Mouse (Mus musculus): ENCODE data around the gene Rock2. TPM values are rescaled to one million over a fixed set of nuclear protein-coding genes. Genes with fewer than 3 reads are reported as not detected.

Rock2 gene
- total and polyA plus RNA-seq, 2 experiments: 1.7 to 14.5 TPM

DNA sequence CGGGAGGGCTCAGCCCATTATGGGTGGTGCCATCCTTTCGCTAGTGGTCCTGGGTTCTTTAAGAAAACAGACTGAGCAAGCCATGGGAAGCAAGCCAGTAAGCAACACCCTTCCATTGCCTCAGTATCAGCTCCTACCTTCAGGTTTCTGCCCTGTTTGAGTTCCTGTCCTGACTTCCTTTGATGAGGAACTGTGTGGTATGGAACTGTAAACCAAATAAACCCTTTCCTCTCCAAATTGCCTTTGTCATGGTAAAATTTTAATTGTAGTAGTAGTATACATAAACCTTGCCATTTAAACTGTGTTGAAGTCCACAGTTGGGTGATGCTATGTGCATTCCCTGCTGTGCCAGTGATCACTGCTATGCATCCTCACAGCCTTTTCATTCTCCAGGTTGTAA is 2.5 kb downstream of the Rock2 start:
- DNase-seq (ENCODE audit: extremely low read depth, low read depth, low spot score): no peak
- Histone ChIP-seq H3K36me3 (ENCODE audit: control insufficient read depth, insufficient read depth, low read length) (no peaks in the 10 kb centered on the region), H3K9ac (ENCODE audit: low read depth, low read length) (no peak overlapping the region), H3K27me3 (ENCODE audit: control insufficient read depth, insufficient read depth, low read length) (no peaks in the 10 kb centered on the region), H3K4me3 (ENCODE audit: insufficient read depth, low read depth, low read length) (no peak overlapping the region), H3K4me1 (ENCODE audit: control insufficient read depth, insufficient read depth, low read length) (peaks cover 27% of the 10 kb centered on the region), H3K27ac (replicated peaks; ENCODE audit: insufficient read depth, low read depth, low read length) (no peak overlapping the region), H3K79me2 (ENCODE audit: control insufficient read depth, insufficient read depth, low read length) (peaks cover 14% of the 10 kb centered on the region; the same call in 1 of the 2 replicates)
- no peak for TF ChIP-seq POLR2A (IDR thresholded peaks at IDR 0.05; ENCODE audit: extremely low read depth, insufficient read depth, low read length)
- TF ChIP-seq CTCF (IDR thresholded peaks at IDR 0.05; ENCODE audit: low read depth, low read length): no peak
- 51% methylated on average over 2 of the region's 2 CpGs for WGBS

DNA sequence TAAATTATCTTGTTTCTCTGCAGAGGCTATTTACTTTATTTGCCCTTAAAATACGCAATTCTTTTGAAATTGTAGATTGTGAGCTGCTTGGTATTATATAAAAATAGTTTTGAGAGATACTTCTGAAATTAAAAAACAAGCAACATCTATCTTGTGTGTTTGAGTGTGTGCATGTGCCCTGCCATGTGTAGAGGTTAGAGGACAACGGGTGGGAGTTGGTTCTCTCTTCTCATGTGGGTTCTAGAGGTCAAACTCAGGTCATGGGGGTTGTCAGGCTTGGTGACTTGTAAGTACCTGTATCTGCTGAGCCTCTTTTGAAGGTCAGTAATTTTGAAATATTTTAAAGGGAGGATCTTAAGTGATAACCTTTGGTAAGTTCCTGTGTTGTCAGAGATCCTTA is 3.5 kb downstream of the Rock2 start:
- DNase-seq (ENCODE audit: extremely low read depth, low read depth, low spot score): no peak
- peaks cover 14% of the 10 kb centered on the region; the same call in 1 of the 2 replicates for H3K79me2 ChIP-seq (ENCODE audit: control insufficient read depth, insufficient read depth, low read length)
- no peaks in the 10 kb centered on the region for H3K27me3 ChIP-seq (ENCODE audit: control insufficient read depth, insufficient read depth, low read length)
- no peaks in the 10 kb centered on the region for H3K36me3 ChIP-seq (ENCODE audit: control insufficient read depth, insufficient read depth, low read length)
- H3K4me1 ChIP-seq (ENCODE audit: control insufficient read depth, insufficient read depth, low read length): peaks cover 27% of the 10 kb centered on the region
- TF ChIP-seq CTCF (IDR thresholded peaks at IDR 0.05; ENCODE audit: low read depth, low read length): no peak
- TF ChIP-seq POLR2A (IDR thresholded peaks at IDR 0.05; ENCODE audit: extremely low read depth, insufficient read depth, low read length): no peak
- H3K4me3 ChIP-seq (ENCODE audit: insufficient read depth, low read depth, low read length): no peak overlapping the region
- H3K27ac ChIP-seq (replicated peaks; ENCODE audit: insufficient read depth, low read depth, low read length): no peak overlapping the region
- 36% methylated on average over 2 of the region's 2 CpGs for WGBS
- no peak overlapping the region for H3K9ac ChIP-seq (ENCODE audit: low read depth, low read length)

DNA sequence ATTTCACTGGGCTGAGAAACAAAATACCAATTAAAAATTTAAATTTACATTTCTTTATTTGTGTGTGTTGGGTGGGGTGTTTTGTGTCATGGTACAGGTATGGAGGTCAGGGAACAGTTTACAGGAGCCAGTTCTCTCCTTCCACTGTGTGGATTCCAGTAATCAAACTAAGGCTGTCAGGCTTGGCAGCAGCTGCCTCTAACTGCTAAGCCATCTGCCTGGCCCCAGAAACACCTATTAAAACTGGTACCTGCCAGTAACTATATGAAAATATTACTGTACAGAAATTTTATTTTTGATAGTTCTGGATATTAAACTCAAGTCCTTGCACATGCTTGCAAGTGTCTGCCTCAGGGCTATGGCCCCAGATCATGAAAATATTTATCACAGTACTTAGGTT is 4.1 kb downstream of the Rock2 start:
- no peak overlapping the region for H3K4me3 ChIP-seq (ENCODE audit: insufficient read depth, low read depth, low read length)
- H3K27ac ChIP-seq (replicated peaks; ENCODE audit: insufficient read depth, low read depth, low read length): no peak overlapping the region
- TF ChIP-seq POLR2A (IDR thresholded peaks at IDR 0.05; ENCODE audit: extremely low read depth, insufficient read depth, low read length) (no peak), CTCF (IDR thresholded peaks at IDR 0.05; ENCODE audit: low read depth, low read length) (no peak)
- H3K79me2 ChIP-seq (ENCODE audit: control insufficient read depth, insufficient read depth, low read length): peaks cover 14% of the 10 kb centered on the region; the same call in 1 of the 2 replicates
- H3K27me3 ChIP-seq (ENCODE audit: control insufficient read depth, insufficient read depth, low read length): no peaks in the 10 kb centered on the region
- H3K36me3 ChIP-seq (ENCODE audit: control insufficient read depth, insufficient read depth, low read length): no peaks in the 10 kb centered on the region
- no peak overlapping the region for H3K9ac ChIP-seq (ENCODE audit: low read depth, low read length)
- no peak for DNase-seq (ENCODE audit: extremely low read depth, low read depth, low spot score)
- H3K4me1 ChIP-seq (ENCODE audit: control insufficient read depth, insufficient read depth, low read length): peaks cover 24% of the 10 kb centered on the region

DNA sequence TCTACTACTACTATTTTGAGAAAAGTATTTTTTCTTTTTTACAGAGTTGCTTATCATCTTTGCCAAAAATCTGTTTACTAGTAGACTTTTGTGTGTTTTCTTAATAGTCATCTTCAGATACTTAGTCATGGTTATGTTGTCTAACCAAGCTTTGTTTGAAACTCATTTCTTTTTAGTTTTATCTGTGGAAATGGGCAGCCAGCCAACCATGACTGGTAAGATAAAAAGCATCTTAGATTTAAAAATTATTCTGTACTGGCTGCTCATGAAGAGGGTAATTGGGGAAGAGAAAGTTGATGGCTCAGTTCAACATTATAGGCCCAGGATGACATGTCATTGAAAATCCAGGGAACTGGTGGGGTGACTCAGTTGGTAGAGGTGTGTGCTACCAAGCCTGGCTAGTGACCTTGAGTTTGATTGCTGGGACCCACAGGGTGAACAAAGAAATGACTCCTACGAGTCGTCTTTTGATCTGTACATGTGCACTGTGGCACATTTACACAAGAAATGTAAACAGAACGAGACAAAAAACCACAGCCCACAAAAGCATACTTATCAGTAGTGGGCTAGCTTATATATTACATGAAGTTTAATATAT is 6.0 kb downstream of the Rock2 start:
- Histone ChIP-seq H3K9ac (ENCODE audit: low read depth, low read length) (no peak overlapping the region), H3K27ac (replicated peaks; ENCODE audit: insufficient read depth, low read depth, low read length) (no peak overlapping the region), H3K27me3 (ENCODE audit: control insufficient read depth, insufficient read depth, low read length) (no peaks in the 10 kb centered on the region), H3K4me1 (ENCODE audit: control insufficient read depth, insufficient read depth, low read length) (peaks cover 27% of the 10 kb centered on the region), H3K36me3 (ENCODE audit: control insufficient read depth, insufficient read depth, low read length) (no peaks in the 10 kb centered on the region), H3K79me2 (ENCODE audit: control insufficient read depth, insufficient read depth, low read length) (peaks cover 10% of the 10 kb centered on the region; the same call in 1 of the 2 replicates), H3K4me3 (ENCODE audit: insufficient read depth, low read depth, low read length) (no peak overlapping the region)
- WGBS: 10% methylated on average over 3 of the region's 3 CpGs
- no peak for TF ChIP-seq CTCF (IDR thresholded peaks at IDR 0.05; ENCODE audit: low read depth, low read length)
- no peak for TF ChIP-seq POLR2A (IDR thresholded peaks at IDR 0.05; ENCODE audit: extremely low read depth, insufficient read depth, low read length)
- peak; percentile 47 for DNase-seq (ENCODE audit: extremely low read depth, low read depth, low spot score)

DNA sequence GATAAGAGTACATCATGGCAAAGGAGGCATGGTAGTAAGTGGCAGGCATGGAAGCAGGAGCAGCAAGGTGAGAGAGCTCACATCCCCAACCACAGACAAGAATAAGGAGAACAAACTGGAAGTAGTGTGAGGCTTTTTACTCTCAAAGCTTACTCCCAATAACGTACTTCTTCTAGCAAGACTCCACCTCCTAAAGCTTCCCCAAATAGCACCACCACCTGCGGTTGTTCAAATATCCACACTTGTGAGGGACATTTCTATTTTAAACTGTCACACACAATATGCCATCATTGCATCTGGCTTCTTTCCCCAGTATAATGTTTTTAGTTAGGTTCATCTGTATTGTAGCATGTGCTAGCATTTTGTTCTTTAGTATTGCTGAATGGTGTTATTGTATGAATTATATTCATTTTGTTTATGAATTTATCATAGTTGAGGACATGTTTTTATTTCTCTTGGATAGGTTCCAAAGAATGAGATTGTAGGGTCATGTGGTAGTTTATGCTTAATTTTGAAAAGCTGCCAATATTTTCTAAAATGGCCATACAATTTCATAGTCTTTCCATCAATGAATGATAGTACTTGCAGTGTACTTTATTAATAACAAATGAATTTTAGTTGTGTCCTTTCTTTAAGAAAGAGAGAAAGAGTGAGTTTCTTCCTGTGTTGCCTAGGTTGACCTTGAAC is 9.4 kb downstream of the Rock2 start:
- H3K4me1 ChIP-seq (ENCODE audit: control insufficient read depth, insufficient read depth, low read length): peaks cover 18% of the 10 kb centered on the region
- H3K27me3 ChIP-seq (ENCODE audit: control insufficient read depth, insufficient read depth, low read length): no peaks in the 10 kb centered on the region
- WGBS: 80% methylated on average over 2 of the region's 2 CpGs
- no peaks in the 10 kb centered on the region for H3K36me3 ChIP-seq (ENCODE audit: control insufficient read depth, insufficient read depth, low read length)
- H3K9ac ChIP-seq (ENCODE audit: low read depth, low read length): no peak overlapping the region
- no peak overlapping the region for H3K27ac ChIP-seq (replicated peaks; ENCODE audit: insufficient read depth, low read depth, low read length)
- DNase-seq (ENCODE audit: extremely low read depth, low read depth, low spot score): no peak
- TF ChIP-seq CTCF (IDR thresholded peaks at IDR 0.05; ENCODE audit: low read depth, low read length) (no peak), POLR2A (IDR thresholded peaks at IDR 0.05; ENCODE audit: extremely low read depth, insufficient read depth, low read length) (no peak)
- H3K4me3 ChIP-seq (ENCODE audit: insufficient read depth, low read depth, low read length): no peak overlapping the region
- H3K79me2 ChIP-seq (ENCODE audit: control insufficient read depth, insufficient read depth, low read length): peaks cover 5% of the 10 kb centered on the region; the same call in 1 of the 2 replicates

Data from liver, adult 2 months (tissue).